Mouse (Mus musculus): ENCODE measurements around the gene Skp1a.

DNA sequence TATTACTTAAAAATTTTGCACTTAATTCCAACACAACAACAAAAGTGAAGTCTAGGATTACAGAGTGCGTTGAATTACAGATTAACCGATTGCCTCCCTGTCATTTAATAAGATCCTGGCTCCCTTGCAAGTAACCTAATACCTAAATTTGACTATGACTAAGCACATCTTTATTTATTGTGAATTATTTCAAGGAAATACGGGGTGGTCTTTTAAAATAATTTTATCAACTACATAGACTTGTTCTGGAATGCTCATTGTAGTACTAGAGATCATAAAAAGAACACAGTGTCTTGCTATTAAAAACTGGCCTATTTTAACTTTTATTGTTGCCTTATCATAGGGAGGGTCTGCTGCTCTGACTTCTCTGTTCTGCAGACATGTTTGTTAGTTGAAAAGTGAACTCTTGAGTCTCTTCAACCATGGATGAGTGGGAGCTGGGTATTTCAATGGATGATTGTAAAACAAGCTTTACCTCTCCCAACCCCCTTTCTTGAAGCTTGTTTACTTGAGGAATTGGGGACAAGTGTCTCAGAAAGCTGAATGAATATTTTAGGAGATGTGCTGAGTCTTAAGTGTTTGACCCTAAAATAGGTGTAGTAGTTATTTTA, 1.4 kb downstream of the Skp1a start:
- TF ChIP-seq POLR2A (IDR thresholded peaks at IDR 0.05; ENCODE audit: control insufficient read depth in 1 of 2, insufficient read depth in 1 of 2, low read depth in 1 of 2, low read length in 2 of 2, poor library complexity in 1 of 2) (no peak), MAFK (IDR thresholded peaks at IDR 0.05; ENCODE audit: borderline replicate concordance, low read depth, low read length) (no peak), NELFE (IDR thresholded peaks at IDR 0.05; ENCODE audit: low read depth, low read length) (no peak), MAZ (IDR thresholded peaks at IDR 0.05; ENCODE audit: low read depth, low read length) (no peak), CTCF (IDR thresholded peaks at IDR 0.05 in 2 of 3, conservative IDR thresholded peaks at IDR 0.05 in 1 of 3; ENCODE audit: control insufficient read depth in 1 of 3, insufficient read depth in 1 of 3, low read depth in 2 of 3, low read length in 3 of 3, poor library complexity in 1 of 3, severe bottlenecking in 1 of 3) (no peak)
